Mouse (Mus musculus): Measurements from ENCODE around the gene Crot.

DNA sequence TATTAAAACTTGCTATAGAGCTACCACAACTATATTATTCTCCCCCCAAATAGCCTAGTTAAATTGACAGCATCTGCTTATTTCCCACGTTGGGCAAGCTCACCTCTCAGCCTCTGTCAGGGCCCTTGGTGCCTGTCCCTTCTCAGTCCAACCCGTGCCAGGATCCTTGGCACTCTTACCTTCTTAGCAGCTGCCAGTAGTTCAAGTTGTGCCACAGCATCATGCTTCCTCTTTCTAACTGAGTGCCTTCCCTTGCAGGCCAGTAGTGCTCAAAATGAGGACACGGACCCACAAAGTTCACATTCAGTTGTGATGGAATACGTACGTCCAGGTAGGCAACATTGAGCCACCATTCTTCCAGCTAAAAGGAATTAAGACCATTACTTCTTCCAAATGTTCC, 9.2 kb downstream of the Crot start:
- TF ChIP-seq CTCF (IDR thresholded peaks at IDR 0.05), result no peak
- no peak for TF ChIP-seq EP300 (IDR thresholded peaks at IDR 0.05)

Data from lung, postnatal 0 days (tissue).